28 mouse cellular contexts compared by ENCODE assay signal in the genomic region with DNA sequence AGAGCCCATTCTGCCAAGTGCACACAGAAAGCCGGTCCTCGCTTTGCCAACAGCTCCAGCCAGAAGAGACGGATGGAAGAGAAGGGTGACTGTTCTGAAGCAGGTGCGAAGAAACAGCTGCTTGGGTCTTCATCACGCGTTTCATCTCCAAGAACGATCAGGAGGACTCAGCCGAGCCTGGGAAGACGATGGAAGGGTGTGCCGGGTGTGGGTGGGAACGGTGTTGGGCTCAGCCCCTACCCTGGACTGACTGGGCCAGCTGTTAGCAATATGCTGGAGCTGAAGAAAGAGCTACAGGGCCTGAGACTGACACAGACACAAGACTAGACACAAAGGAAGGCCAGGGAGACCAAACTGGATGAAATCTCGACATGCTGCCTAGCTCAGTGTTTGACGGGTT.
"Had no signal": no experiment of that assay in that cellular context is flagged by ENCODE, and none has a peak within 500 bp of the region (broad histone marks: within the 10 kb centered on the region; RNA-seq: fewer than 3 reads in every experiment).

No protein-coding gene starts in this region.

- H3K27ac ChIP-seq: heart, adult 2 months; heart, embryonic 13.5 days; heart, embryonic 15.5 days; hindbrain, embryonic 10.5 days; hindbrain, embryonic 12.5 days; hindbrain, embryonic 14.5 days; intestine, embryonic 15.5 days; layer of hippocampus, adult 2 months; left cerebral cortex, adult 2 months; limb, embryonic 10.5 days; limb, embryonic 12.5 days; liver, embryonic 13.5 days; liver, embryonic 15.5 days had no signal

- H3K36me3 ChIP-seq: heart, embryonic 15.5 days; hindbrain, embryonic 12.5 days; intestine, embryonic 15.5 days; limb, embryonic 10.5 days; limb, embryonic 12.5 days; liver, embryonic 13.5 days; liver, embryonic 15.5 days had no signal

- DNase-seq: gastrocnemius, postnatal 14 days; heart, adult 2 months; heart, postnatal 14 days; heart, postnatal 36 days; kidney, adult 18-20 months; kidney, adult 8-10 months; kidney, postnatal 10 days; kidney, postnatal 25 days; kidney, postnatal 4 days; liver; liver, embryonic 13.5 days; liver, postnatal 0 days had no signal

- H3K4me3 ChIP-seq: heart, adult 2 months; heart, embryonic 13.5 days; heart, embryonic 15.5 days; hindbrain, embryonic 10.5 days; hindbrain, embryonic 12.5 days; intestine, embryonic 15.5 days; layer of hippocampus, adult 2 months; left cerebral cortex, adult 2 months; limb, embryonic 10.5 days; limb, embryonic 12.5 days; liver, embryonic 13.5 days; liver, embryonic 15.5 days had no signal

- H3K4me2 ChIP-seq: heart, embryonic 11.5 days; heart, embryonic 13.5 days; heart, embryonic 15.5 days; hindbrain, embryonic 12.5 days; hindbrain, embryonic 14.5 days; intestine, embryonic 15.5 days; limb, embryonic 12.5 days; liver, embryonic 11.5 days; liver, embryonic 13.5 days; liver, embryonic 15.5 days had no signal

- ATAC-seq: hindbrain, embryonic 16.5 days; inflammation-experienced regulatory T-cells, adult 6 months; intestine, embryonic 15.5 days; intestine, postnatal 0 days; liver, postnatal 0 days had no signal

- H3K27me3 ChIP-seq: heart, embryonic 13.5 days; heart, embryonic 15.5 days; hindbrain, embryonic 12.5 days; intestine, embryonic 15.5 days; limb, embryonic 12.5 days; liver, embryonic 13.5 days; liver, embryonic 15.5 days had no signal

- H3K9me3 ChIP-seq: heart, embryonic 13.5 days; heart, embryonic 15.5 days; hindbrain, embryonic 10.5 days; hindbrain, embryonic 12.5 days; intestine, embryonic 15.5 days; limb, embryonic 10.5 days; limb, embryonic 12.5 days; liver, embryonic 13.5 days; liver, embryonic 15.5 days had no signal

- H3K9ac ChIP-seq: heart, embryonic 13.5 days; heart, embryonic 15.5 days; hindbrain, embryonic 12.5 days; hindbrain, embryonic 14.5 days; intestine, embryonic 15.5 days; limb, embryonic 12.5 days; liver, embryonic 13.5 days; liver, embryonic 15.5 days; liver, postnatal 0 days had no signal
